Comparison of ENCODE assay signal across 8 mouse cellular contexts in genomic region chr6:99204052-99204779, GRCm38 (mm10).
DNase-seq lines count a peak whose midpoint lies in the region.

No protein-coding gene starts in this region.

- WGBS in macrophage (ENCODE audit: missing documents) = 70% methylated on average over 14 of the region's 14 CpGs

- peak overlapping the region; percentile 88 for H3K27ac ChIP-seq in macrophage

- H3K4me3 ChIP-seq in macrophage (ENCODE audit: inconsistent target) = no peak overlapping the region

- no peaks in the 10 kb centered on the region for H3K36me3 ChIP-seq in macrophage (ENCODE audit: inconsistent target)

- DNase-seq in ES-CJ7 (ENCODE audit: low read depth, low spot score) = peak; percentile 57
- DNase-seq in embryo, embryonic 10.5 days (ENCODE audit: low spot score) = peak; percentile 73
- peak; percentile 52 for DNase-seq in heart, postnatal 4 days
- no peak for DNase-seq in layer of hippocampus, adult 9-11 months
- no peak for DNase-seq in thymus, postnatal 14 days
- no peak for DNase-seq in adrenal gland, adult 8-10 months
- DNase-seq in cerebellum, adult 9-11 months = no peak

- peaks cover 4% of the 10 kb centered on the region; the same call in 1 of the 2 replicates for H3K79me2 ChIP-seq in macrophage (ENCODE audit: inconsistent target)

Comparison
In these comparisons a context has a peak if more than half of its experiments do, and no peak if none do; other contexts are left out.
1. DNase-seq: peak in ES-CJ7 (single experiment), embryo, embryonic 10.5 days (single experiment) and heart, postnatal 4 days (single experiment); none in layer of hippocampus, adult 9-11 months (single experiment), thymus, postnatal 14 days (single experiment), adrenal gland, adult 8-10 months (single experiment) and cerebellum, adult 9-11 months (single experiment).